Mouse (Mus musculus) MEL (cell line): ENCODE measurements around the gene Prdm11. TPM values are rescaled to one million over a fixed set of nuclear protein-coding genes. Genes with fewer than 3 reads are reported as not detected.

Experiments
- DNase-seq: peaks from one replicate; pipeline ENCODE4 v3.0.0; 2011; ENCODE audit warnings: low read depth, low spot score
- H3K27ac ChIP-seq: 2 replicates; pipeline ENCODE4 v1.5.1; 2012; ENCODE audit warnings: low read depth, mild to moderate bottlenecking, control low read depth, low read length, moderate library complexity; ENCODE audit not compliant: control insufficient read depth
- H3K27me3 ChIP-seq, 2 experiments: fragments of 150-350 bp in 1 of 2; sonication (generic) in 1 of 2; 2 replicates each; pipeline ENCODE4 v1.6.1; 2012; ENCODE audit warnings: low read length in 2 of 2, mild to moderate bottlenecking in 2 of 2, improper control_type of control experiment in 1 of 2, moderate library complexity in 1 of 2; ENCODE audit not compliant: insufficient read depth in 2 of 2, control insufficient read depth in 1 of 2
- H3K36me3 ChIP-seq, 2 experiments: 2 replicates each; pipeline ENCODE4 v1.6.1; 2012 to 2014; ENCODE audit warnings: low read length in 2 of 2, improper control_type of control experiment in 1 of 2, inconsistent platforms in 1 of 2, mild to moderate bottlenecking in 1 of 2; ENCODE audit not compliant: insufficient read depth in 2 of 2, control insufficient read depth in 1 of 2
- H3K4me1 ChIP-seq, 2 experiments: fragments of 150-350 bp in 1 of 2; sonication (generic) in 1 of 2; 2 replicates each; pipeline ENCODE4 v1.6.1; 2012; ENCODE audit warnings: low read length in 2 of 2, improper control_type of control experiment in 1 of 2, mild to moderate bottlenecking in 1 of 2; ENCODE audit not compliant: insufficient read depth in 2 of 2, control insufficient read depth in 1 of 2
- H3K4me3 ChIP-seq, 2 experiments: fragments of 150-350 bp in 1 of 2; sonication (generic) in 1 of 2; 2 replicates each; pipeline ENCODE4 v1.5.1; 2012; ENCODE audit warnings: low read depth in 2 of 2, low read length in 2 of 2, mild to moderate bottlenecking in 2 of 2, moderate library complexity in 2 of 2, control low read depth in 1 of 2, improper control_type of control experiment in 1 of 2; ENCODE audit not compliant: control insufficient read depth in 1 of 2, insufficient read depth in 1 of 2
- H3K79me2 ChIP-seq: 2 replicates; pipeline ENCODE4 v1.6.1; 2012; ENCODE audit warnings: mild to moderate bottlenecking, low read length, moderate library complexity; ENCODE audit not compliant: control insufficient read depth, poor library complexity, insufficient read depth
- H3K9ac ChIP-seq: 2 replicates; pipeline ENCODE4 v1.6.1; 2012; ENCODE audit warnings: low read depth, mild to moderate bottlenecking, control low read depth, low read length, moderate library complexity; ENCODE audit not compliant: control insufficient read depth, poor library complexity, severe bottlenecking
- H3K9me3 ChIP-seq: fragments of 150-350 bp; sonication (generic); replicated peaks from 2 replicates; pipeline ENCODE4 v1.6.1; 2012; ENCODE audit warnings: mild to moderate bottlenecking, low read length, improper control_type of control experiment, moderate library complexity; ENCODE audit not compliant: insufficient read depth
- CHD2 ChIP-seq: IDR thresholded peaks from 2 replicates; pipeline ENCODE4 v1.6.1; 2011; ENCODE audit warnings: low read length, improper control_type of control experiment
- E2F4 ChIP-seq: IDR thresholded peaks from 2 replicates; pipeline ENCODE4 v1.6.1; 2011; ENCODE audit warnings: low read depth, low read length, improper control_type of control experiment, borderline replicate concordance
- ETS1 ChIP-seq: IDR thresholded peaks from 2 replicates; pipeline ENCODE4 v1.6.1; 2012; ENCODE audit warnings: low read depth, mild to moderate bottlenecking, inconsistent platforms, low read length, improper control_type of control experiment, moderate library complexity
- GABPA ChIP-seq: IDR thresholded peaks from 2 replicates; pipeline ENCODE4 v1.6.1; 2012; ENCODE audit warnings: low read depth, mild to moderate bottlenecking, inconsistent platforms, low read length, improper control_type of control experiment, moderate library complexity
- HCFC1 ChIP-seq: IDR thresholded peaks from 2 replicates; pipeline ENCODE4 v1.6.1; 2012; ENCODE audit warnings: low read depth, mild to moderate bottlenecking, inconsistent platforms, low read length, improper control_type of control experiment, moderate library complexity
- KAT2A ChIP-seq: conservative IDR thresholded peaks from 2 replicates; pipeline ENCODE4 v1.6.1; 2012; ENCODE audit warnings: low read depth, low read length, improper control_type of control experiment, inconsistent platforms
- MAFK ChIP-seq: IDR thresholded peaks from 2 replicates; pipeline ENCODE4 v1.6.1; 2011; ENCODE audit warnings: low read depth, mild to moderate bottlenecking, low read length, improper control_type of control experiment, borderline replicate concordance
- MAZ ChIP-seq: IDR thresholded peaks from 2 replicates; pipeline ENCODE4 v1.6.1; 2012; ENCODE audit warnings: low read depth, mild to moderate bottlenecking, inconsistent platforms, low read length, improper control_type of control experiment
- MEF2A ChIP-seq: IDR thresholded peaks from 2 replicates; pipeline ENCODE4 v1.6.1; 2014; ENCODE audit warnings: low read depth, mild to moderate bottlenecking, inconsistent platforms, low read length, improper control_type of control experiment; ENCODE audit not compliant: poor library complexity, insufficient replicate concordance, severe bottlenecking; ENCODE audit errors: extremely low read depth
- MXI1 ChIP-seq: IDR thresholded peaks from 2 replicates; pipeline ENCODE4 v1.6.1; 2011; ENCODE audit warnings: mild to moderate bottlenecking, low read depth, low read length, improper control_type of control experiment
- MYB ChIP-seq: IDR thresholded peaks from 2 replicates; pipeline ENCODE4 v1.6.1; 2011; ENCODE audit warnings: mild to moderate bottlenecking, low read depth, low read length, improper control_type of control experiment
- MYC ChIP-seq: IDR thresholded peaks from 2 replicates; pipeline ENCODE4 v1.6.1; 2011; ENCODE audit warnings: low read depth, mild to moderate bottlenecking, low read length, improper control_type of control experiment, moderate library complexity
- NRF1 ChIP-seq: IDR thresholded peaks from 2 replicates; pipeline ENCODE4 v1.6.1; 2014; ENCODE audit warnings: low read depth, mild to moderate bottlenecking, inconsistent platforms, low read length, improper control_type of control experiment, moderate library complexity; ENCODE audit not compliant: poor library complexity, insufficient read depth, severe bottlenecking
- POLR2A ChIP-seq, 2 experiments: IDR thresholded peaks; 2 replicates each; pipeline ENCODE4 v1.6.1; 2011 to 2012; ENCODE audit warnings: low read length in 2 of 2, mild to moderate bottlenecking in 2 of 2, control low read depth in 1 of 2, improper control_type of control experiment in 1 of 2, low read depth in 1 of 2, moderate library complexity in 1 of 2; ENCODE audit not compliant: control insufficient read depth in 1 of 2, insufficient read depth in 1 of 2, poor library complexity in 1 of 2
- POLR2AphosphoS2 ChIP-seq: IDR thresholded peaks from 2 replicates; pipeline ENCODE4 v1.6.1; 2011; ENCODE audit warnings: low read length, improper control_type of control experiment
- POLR2AphosphoS5 ChIP-seq: IDR thresholded peaks from 2 replicates; pipeline ENCODE4 v1.6.1; 2012; ENCODE audit warnings: low read depth, borderline replicate concordance, mild to moderate bottlenecking, inconsistent platforms, low read length, moderate library complexity, mixed read lengths
- RAD21 ChIP-seq: IDR thresholded peaks from 2 replicates; pipeline ENCODE4 v1.6.1; 2011; ENCODE audit warnings: mild to moderate bottlenecking, low read depth, low read length, improper control_type of control experiment
- RCOR1 ChIP-seq: IDR thresholded peaks from 2 replicates; pipeline ENCODE4 v1.6.1; 2012; ENCODE audit warnings: low read depth, mild to moderate bottlenecking, inconsistent platforms, low read length, improper control_type of control experiment
- SIN3A ChIP-seq: IDR thresholded peaks from 2 replicates; pipeline ENCODE4 v1.6.1; 2012; ENCODE audit warnings: low read length, improper control_type of control experiment, inconsistent platforms
- SMC3 ChIP-seq: IDR thresholded peaks from 2 replicates; pipeline ENCODE4 v1.6.1; 2011; ENCODE audit warnings: low read depth, low read length, improper control_type of control experiment
- TCF12 ChIP-seq: IDR thresholded peaks from 2 replicates; pipeline ENCODE4 v1.6.1; 2014; ENCODE audit warnings: low read depth, mild to moderate bottlenecking, inconsistent platforms, low read length, improper control_type of control experiment, moderate library complexity
- UBTF ChIP-seq: IDR thresholded peaks from 2 replicates; pipeline ENCODE4 v1.6.1; 2012; ENCODE audit warnings: low read depth, mild to moderate bottlenecking, inconsistent platforms, low read length, improper control_type of control experiment, moderate library complexity, borderline replicate concordance; ENCODE audit not compliant: insufficient read depth
- USF2 ChIP-seq, 2 experiments: IDR thresholded peaks; 2 replicates each; pipeline ENCODE4 v1.6.1; 2011 to 2012; ENCODE audit warnings: improper control_type of control experiment in 2 of 2, low read length in 2 of 2, borderline replicate concordance in 1 of 2, inconsistent platforms in 1 of 2, low read depth in 1 of 2, mild to moderate bottlenecking in 1 of 2; ENCODE audit not compliant: insufficient read depth in 1 of 2
- ZC3H11A ChIP-seq: IDR thresholded peaks from 2 replicates; pipeline ENCODE4 v1.6.1; 2012; ENCODE audit warnings: low read depth, mild to moderate bottlenecking, inconsistent platforms, low read length, improper control_type of control experiment
- ZKSCAN1 ChIP-seq: IDR thresholded peaks from 2 replicates; pipeline ENCODE4 v1.6.1; 2012; ENCODE audit warnings: low read depth, mild to moderate bottlenecking, inconsistent platforms, low read length, improper control_type of control experiment, moderate library complexity
- ZMIZ1 ChIP-seq: IDR thresholded peaks from 2 replicates; pipeline ENCODE4 v1.6.1; 2012; ENCODE audit warnings: low read depth, mild to moderate bottlenecking, inconsistent platforms, low read length, improper control_type of control experiment, moderate library complexity
- ZNF384 ChIP-seq: IDR thresholded peaks from 2 replicates; pipeline ENCODE4 v1.6.1; 2012; ENCODE audit warnings: low read depth, mild to moderate bottlenecking, inconsistent platforms, low read length, improper control_type of control experiment
- polyA plus RNA-seq, 2 experiments: library from polyadenylated mRNA; stranded (reverse) in 1 of 2; unstranded in 1 of 2; fragments of >175 nt in 1 of 2; fragments of >200 nt in 1 of 2; gene quantifications; 2 replicates each; pipeline versions ENCODE4 v1.2.1 to v1.2.4; 2012; ENCODE audit warnings: low replicate concordance in 2 of 2, low read depth in 1 of 2; ENCODE audit not compliant: insufficient read length in 2 of 2, insufficient read depth in 1 of 2, missing spikeins in 1 of 2
- total RNA-seq: library from RNA; depleted of rRNA; stranded (reverse); fragments of 300-350 nt; gene quantifications from 2 replicates; pipeline ENCODE4 v1.2.3, GENCODE M21; 2012

Prdm11 gene
- total and polyA plus RNA-seq, 3 experiments: 5.5 to 9.2 TPM; not detected in 1

- no peak overlapping the region for H3K4me3 ChIP-seq
- H3K4me1 ChIP-seq: no peaks in the 10 kb centered on the region
- no peaks in the 10 kb centered on the region for H3K36me3 ChIP-seq
- no peak overlapping the region for H3K27ac ChIP-seq
- TF ChIP-seq E2F4: no peak
- no peak for TF ChIP-seq MYC
- no peak for TF ChIP-seq ETS1
- TF ChIP-seq ZNF384: no peak
- TF ChIP-seq ZMIZ1: no peak
- no peaks in the 10 kb centered on the region for H3K27me3 ChIP-seq
- no peak for DNase-seq
- no peaks in the 10 kb centered on the region for H3K9me3 ChIP-seq
- H3K79me2 ChIP-seq: no peaks in the 10 kb centered on the region
- H3K9ac ChIP-seq: no peak overlapping the region
Observed at GRCm38 (mm10) chr2:92944356-92944755, 101.6 kb downstream of the Prdm11 start.

GRCm38 (mm10) chr2:92943406-92943805 is 102.6 kb downstream of the Prdm11 start:
- H3K4me1 ChIP-seq: no peaks in the 10 kb centered on the region

GRCm38 (mm10) chr2:92941463-92941862 is 104.5 kb downstream of the Prdm11 start:
- TF ChIP-seq SMC3: no peak
- no peak for TF ChIP-seq USF2 (IDR thresholded peaks at IDR 0.05; ENCODE audit: borderline replicate concordance in 1 of 2, insufficient read depth in 1 of 2, low read depth in 1 of 2, low read length in 2 of 2)
- no peak for TF ChIP-seq KAT2A
- no peak for TF ChIP-seq ETS1
- no peak for TF ChIP-seq MYB
- no peak for TF ChIP-seq NRF1
- TF ChIP-seq SIN3A: no peak
- TF ChIP-seq POLR2A (IDR thresholded peaks at IDR 0.05; ENCODE audit: control insufficient read depth in 1 of 2, insufficient read depth in 1 of 2, low read depth in 1 of 2, low read length in 2 of 2, poor library complexity in 1 of 2): no peak
- no peak for TF ChIP-seq POLR2AphosphoS2
- no peak for TF ChIP-seq MAZ
- TF ChIP-seq MEF2A: no peak
- no peak for TF ChIP-seq RCOR1
- TF ChIP-seq RAD21: no peak
- no peak for TF ChIP-seq HCFC1
- TF ChIP-seq ZKSCAN1: no peak
- TF ChIP-seq TCF12: no peak
- no peak for TF ChIP-seq ZC3H11A
- no peaks in the 10 kb centered on the region for H3K36me3 ChIP-seq
- H3K4me3 ChIP-seq: no peak overlapping the region
- no peaks in the 10 kb centered on the region; a peak in 1 of 4 replicates for H3K27me3 ChIP-seq
- no peak for DNase-seq
- H3K27ac ChIP-seq: no peak overlapping the region
- no peaks in the 10 kb centered on the region; a peak in 1 of 4 replicates for H3K4me1 ChIP-seq
- no peaks in the 10 kb centered on the region for H3K9me3 ChIP-seq
- H3K79me2 ChIP-seq: no peaks in the 10 kb centered on the region
- no peak overlapping the region for H3K9ac ChIP-seq

More at GRCm38 (mm10) chr2:92943406-92943805, 102.6 kb downstream of the Prdm11 start:
- no peaks in the 10 kb centered on the region for H3K9me3 ChIP-seq
- no peaks in the 10 kb centered on the region for H3K36me3 ChIP-seq
- no peak overlapping the region for H3K4me3 ChIP-seq
- no peaks in the 10 kb centered on the region for H3K79me2 ChIP-seq
- no peaks in the 10 kb centered on the region for H3K27me3 ChIP-seq
- H3K27ac ChIP-seq: no peak overlapping the region
- TF ChIP-seq UBTF: no peak
- no peak for TF ChIP-seq ETS1
- no peak for TF ChIP-seq MXI1
- TF ChIP-seq MAFK: no peak
- TF ChIP-seq GABPA: no peak
- no peak for TF ChIP-seq MYC
- TF ChIP-seq USF2 (IDR thresholded peaks at IDR 0.05; ENCODE audit: borderline replicate concordance in 1 of 2, insufficient read depth in 1 of 2, low read depth in 1 of 2, low read length in 2 of 2): no peak
- TF ChIP-seq POLR2AphosphoS2: no peak
- no peak for TF ChIP-seq CHD2
- no peak for TF ChIP-seq HCFC1
- TF ChIP-seq ZNF384: no peak
- TF ChIP-seq POLR2A (IDR thresholded peaks at IDR 0.05; ENCODE audit: control insufficient read depth in 1 of 2, insufficient read depth in 1 of 2, low read depth in 1 of 2, low read length in 2 of 2, poor library complexity in 1 of 2): no peak
- no peak for TF ChIP-seq POLR2AphosphoS5
- H3K9ac ChIP-seq: no peak overlapping the region
- no peak for DNase-seq
